Mouse (Mus musculus): ENCODE data around the gene Rhod.
"Not testable (repeated sequence)": the region's sequence is repeated elsewhere in the genome, so short reads cannot be mapped to it uniquely, and the experiment has no call there.

Gene Rhod

GRCm38 (mm10) chr19:4439161-4439801, at the start of gene Rhod:
Gene Rhod (minus strand): TSS chr19:4439432.
- DNase-seq (ENCODE audit: low spot score) = peak; percentile 49

- DNase-seq (ENCODE audit: low spot score) = no peak
Measured at GRCm38 (mm10) chr19:4487877-4488276, 48.6 kb upstream of the Rhod start.

- no peak for DNase-seq (ENCODE audit: low spot score)
Measured at GRCm38 (mm10) chr19:4485006-4485405, 45.8 kb upstream of the Rhod start.

- no peak for DNase-seq (ENCODE audit: low spot score)
Measured at GRCm38 (mm10) chr19:4482111-4482859, 43.1 kb upstream of the Rhod start.

GRCm38 (mm10) chr19:4481326-4481725, 42.1 kb upstream of the Rhod start:
- DNase-seq (ENCODE audit: low spot score) = no peak

GRCm38 (mm10) chr19:4480041-4480440, 40.8 kb upstream of the Rhod start:
- no peak for DNase-seq (ENCODE audit: low spot score)

- DNase-seq (ENCODE audit: low spot score) = peak; percentile 35
Measured at GRCm38 (mm10) chr19:4478190-4478516, 38.9 kb upstream of the Rhod start.

- DNase-seq (ENCODE audit: low spot score) = no peak
Measured at GRCm38 (mm10) chr19:4477345-4478189, 38.3 kb upstream of the Rhod start, which contains the start of gene Syt12. Gene Syt12 (minus strand): TSS chr19:4477447.

GRCm38 (mm10) chr19:4476601-4477257, 37.5 kb upstream of the Rhod start:
- peak; percentile 48 for DNase-seq (ENCODE audit: low spot score)

- DNase-seq (ENCODE audit: low spot score) = no peak
Measured at GRCm38 (mm10) chr19:4475224-4475925, 36.1 kb upstream of the Rhod start.

GRCm38 (mm10) chr19:4474739-4475138, 35.5 kb upstream of the Rhod start:
- no peak for DNase-seq (ENCODE audit: low spot score)

- DNase-seq (ENCODE audit: low spot score) = no peak
Measured at GRCm38 (mm10) chr19:4473549-4473948, 34.3 kb upstream of the Rhod start.

GRCm38 (mm10) chr19:4468363-4468762, 29.1 kb upstream of the Rhod start:
- peak; percentile 40 for DNase-seq (ENCODE audit: low spot score)

- no peak for DNase-seq (ENCODE audit: low spot score)
Measured at GRCm38 (mm10) chr19:4464666-4465065, 25.4 kb upstream of the Rhod start.

GRCm38 (mm10) chr19:4461981-4462380, 22.7 kb upstream of the Rhod start:
- no peak for DNase-seq (ENCODE audit: low spot score)

- DNase-seq (ENCODE audit: low spot score) = peak; percentile 81
Measured at GRCm38 (mm10) chr19:4456227-4456626, 17.0 kb upstream of the Rhod start.

GRCm38 (mm10) chr19:4455071-4455800, 16.0 kb upstream of the Rhod start:
- no peak for DNase-seq (ENCODE audit: low spot score)

- DNase-seq (ENCODE audit: low spot score) = not testable (repeated sequence)
Measured at GRCm38 (mm10) chr19:4454040-4454439, 14.8 kb upstream of the Rhod start.

GRCm38 (mm10) chr19:4452525-4452924, 13.3 kb upstream of the Rhod start:
- DNase-seq (ENCODE audit: low spot score) = no peak

GRCm38 (mm10) chr19:4451965-4452364, 12.7 kb upstream of the Rhod start:
- DNase-seq (ENCODE audit: low spot score) = no peak

GRCm38 (mm10) chr19:4451098-4451497, 11.9 kb upstream of the Rhod start:
- DNase-seq (ENCODE audit: low spot score) = no peak

Data from retina, embryonic 14.5 days (tissue).